Mouse (Mus musculus): ENCODE data around the gene Vmn1r195.
"Not testable (repeated sequence)": the region's sequence is repeated elsewhere in the genome, so short reads cannot be mapped to it uniquely, and the experiment has no call there.

Vmn1r195 gene

GRCm38 (mm10) chr13:22270222-22270621 is at the start of gene Vmn1r195:
Gene Vmn1r195, plus strand, starts transcription at chr13:22270522.
- not testable (repeated sequence) for DNase-seq (ENCODE audit: low spot score)

- DNase-seq (ENCODE audit: low spot score), result not testable (repeated sequence)
Observed at GRCm38 (mm10) chr13:22223060-22223459, 47.3 kb upstream of the Vmn1r195 start, which contains the start of gene Vmn1r193. Gene Vmn1r193, minus strand, starts transcription at chr13:22223160.

GRCm38 (mm10) chr13:22243915-22244314 is 26.4 kb upstream of the Vmn1r195 start, which contains the start of gene Vmn1r194:
Gene Vmn1r194, plus strand, starts transcription at chr13:22244215.
- no peak for DNase-seq (ENCODE audit: low spot score)

DNA sequence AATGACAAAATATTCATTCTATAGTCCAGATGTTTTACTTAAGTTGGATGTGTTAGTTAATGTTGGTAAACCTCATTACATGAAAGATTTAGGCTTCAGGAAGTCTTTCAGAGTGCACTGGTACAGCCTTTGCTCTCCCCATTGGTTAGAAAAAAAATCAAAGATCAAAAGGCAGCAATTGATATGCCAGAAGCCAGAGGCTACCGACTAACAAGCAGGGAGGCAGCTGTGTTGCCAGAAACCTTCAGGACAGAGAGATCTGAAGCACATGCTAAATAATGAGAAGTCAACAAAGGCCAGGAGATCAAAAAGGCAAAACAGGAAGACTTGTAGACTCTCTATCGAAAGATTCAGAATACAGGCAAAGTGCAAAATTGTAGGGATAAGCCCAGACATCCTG is 1.4 kb downstream of the Vmn1r195 start:
- peak; percentile 8 for DNase-seq (ENCODE audit: low spot score)

DNA sequence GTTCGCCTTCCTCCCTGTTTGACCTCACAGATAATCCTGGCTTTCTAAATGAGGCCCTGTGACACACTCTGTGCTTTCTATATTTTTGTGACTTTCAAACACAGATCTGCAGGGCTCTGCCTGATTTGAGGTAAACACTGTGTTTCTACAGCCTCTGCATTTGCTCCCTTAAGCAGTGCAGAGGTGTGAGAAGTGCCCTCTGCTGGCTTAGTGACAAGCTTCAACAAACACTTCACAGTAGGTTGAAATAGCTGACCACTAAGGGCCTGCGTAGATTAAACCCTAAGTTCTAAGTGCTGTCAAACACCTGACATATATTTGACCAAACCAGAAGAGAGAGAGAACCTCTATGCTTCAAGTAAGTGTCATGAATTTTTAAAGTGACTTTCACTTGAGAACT is 14.3 kb downstream of the Vmn1r195 start:
- peak; percentile 22 for DNase-seq (ENCODE audit: low spot score)

- no peak for DNase-seq (ENCODE audit: low spot score)
Observed at GRCm38 (mm10) chr13:22289620-22290019, 19.3 kb downstream of the Vmn1r195 start, which contains the start of gene Vmn1r196. Gene Vmn1r196, plus strand, starts transcription at chr13:22289920.

DNA sequence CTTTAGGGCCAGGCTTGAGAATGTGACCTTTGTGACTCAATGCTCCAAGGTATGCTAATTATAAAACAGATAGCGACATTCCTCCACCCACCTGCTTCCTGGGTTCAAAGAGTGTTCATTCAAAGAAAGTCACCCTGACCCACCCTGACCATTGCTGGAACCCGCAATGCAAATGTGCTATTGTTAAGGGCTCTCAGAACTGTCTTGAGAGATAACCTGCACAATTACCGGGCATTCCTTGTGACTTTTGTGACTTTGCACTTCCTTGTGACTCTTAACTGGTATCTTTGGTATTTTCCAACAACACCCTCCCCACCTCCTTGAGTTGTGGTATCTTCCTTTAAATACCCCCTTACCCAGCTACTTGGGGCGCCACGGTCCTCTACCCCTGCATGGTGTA is 37.8 kb downstream of the Vmn1r195 start:
- not testable (repeated sequence) for DNase-seq (ENCODE audit: low spot score)

GRCm38 (mm10) chr13:22315361-22315760 is 45.0 kb downstream of the Vmn1r195 start:
- DNase-seq (ENCODE audit: low spot score), result no peak

GRCm38 (mm10) chr13:22317366-22317765 is 47.0 kb downstream of the Vmn1r195 start:
- DNase-seq (ENCODE audit: low spot score), result no peak

DNA sequence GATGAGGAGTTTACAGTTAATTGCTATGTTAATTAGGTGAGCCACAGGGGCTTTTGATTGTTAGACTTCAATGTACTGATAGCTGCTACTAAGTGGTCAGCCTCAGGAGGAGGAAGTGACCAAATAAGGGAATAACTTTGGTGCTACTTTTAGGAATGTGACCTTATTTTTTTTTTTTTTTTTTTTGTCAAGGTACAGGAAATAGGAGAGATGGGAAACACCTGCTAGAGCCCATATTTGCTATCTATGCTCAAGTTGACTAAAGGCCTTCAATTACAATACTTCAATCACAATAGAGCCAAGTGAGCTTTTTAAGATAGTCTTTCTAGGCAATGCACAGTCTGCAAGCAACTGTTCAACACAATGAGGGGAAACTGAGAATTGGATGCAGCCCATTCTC is 49.8 kb downstream of the Vmn1r195 start:
- DNase-seq (ENCODE audit: low spot score), result no peak

GRCm38 (mm10) chr13:22324289-22324688 is 54.0 kb downstream of the Vmn1r195 start, which contains the start of gene Vmn1r197:
Gene Vmn1r197, plus strand, starts transcription at chr13:22324589.
- DNase-seq (ENCODE audit: low spot score), result no peak
